Mouse (Mus musculus): ENCODE results near the gene Edrf1. TPM values are rescaled to one million over a fixed set of nuclear protein-coding genes. Genes with fewer than 3 reads are reported as not detected.

Edrf1 gene
- polyA plus RNA-seq, 1 experiment = 12.0 TPM

DNA sequence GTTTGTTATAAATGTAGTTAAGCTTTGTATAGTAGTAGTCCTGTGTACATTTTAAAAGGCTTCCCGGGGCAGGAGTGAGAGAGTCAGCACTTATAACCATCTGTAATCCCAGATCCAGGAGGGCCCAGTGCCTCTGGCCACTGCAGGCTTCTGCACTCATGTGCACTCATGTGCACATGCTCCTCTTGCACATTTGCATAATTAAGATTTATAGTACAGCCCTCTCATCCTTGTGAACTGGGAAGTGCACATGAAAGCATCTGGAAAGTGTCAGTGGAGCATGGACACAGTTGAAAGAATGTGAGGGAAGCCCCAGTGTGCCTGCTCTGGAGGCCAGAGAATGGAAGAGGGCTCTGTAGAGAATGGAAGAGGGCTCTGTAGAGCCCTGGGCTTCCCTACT lies 25.1 kb downstream of the Edrf1 start:
- no peaks in the 10 kb centered on the region for H3K27me3 ChIP-seq (ENCODE audit: control insufficient read depth, insufficient read depth, low read length)
- H3K4me1 ChIP-seq (ENCODE audit: control insufficient read depth, insufficient read depth, low read length) = no peaks in the 10 kb centered on the region
- TF ChIP-seq CTCF (IDR thresholded peaks at IDR 0.05; ENCODE audit: control insufficient read depth, insufficient read depth, insufficient replicate concordance, low read depth, low read length) = no peak
- TF ChIP-seq POLR2A (IDR thresholded peaks at IDR 0.05; ENCODE audit: control insufficient read depth, low read depth, low read length) = no peak
- H3K4me3 ChIP-seq (ENCODE audit: control insufficient read depth, low read depth, low read length) = no peak overlapping the region
- H3K27ac ChIP-seq (ENCODE audit: control insufficient read depth, insufficient read depth, low read depth, low read length) = no peak overlapping the region
- H3K36me3 ChIP-seq (ENCODE audit: control insufficient read depth, insufficient read depth, low read length) = no peaks in the 10 kb centered on the region; the same call in none of the 2 replicates

DNA sequence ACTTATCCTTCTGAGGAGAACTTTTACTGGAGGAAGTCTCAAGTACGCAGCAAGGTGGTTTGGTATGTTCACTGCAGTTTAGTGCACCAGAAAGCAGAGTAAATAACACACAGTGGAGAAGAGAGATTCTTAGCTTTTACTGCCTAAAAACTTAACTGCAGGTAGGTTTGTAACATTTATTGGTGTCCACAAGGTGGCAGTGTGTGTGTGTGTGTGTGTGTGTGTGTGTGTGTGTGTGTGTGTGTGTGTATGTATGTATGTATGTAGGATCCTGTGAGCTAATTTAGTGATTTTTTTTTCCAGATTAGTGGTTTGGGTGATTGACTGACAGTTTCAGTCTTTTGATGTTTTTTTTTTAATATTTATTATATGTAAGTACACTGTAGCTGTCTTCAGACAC lies 31.7 kb downstream of the Edrf1 start:
- no peak overlapping the region for H3K4me3 ChIP-seq (ENCODE audit: control insufficient read depth, low read depth, low read length)
- no peaks in the 10 kb centered on the region; the same call in none of the 2 replicates for H3K36me3 ChIP-seq (ENCODE audit: control insufficient read depth, insufficient read depth, low read length)
- no peaks in the 10 kb centered on the region for H3K4me1 ChIP-seq (ENCODE audit: control insufficient read depth, insufficient read depth, low read length)
- no peaks in the 10 kb centered on the region for H3K27me3 ChIP-seq (ENCODE audit: control insufficient read depth, insufficient read depth, low read length)
- no peak overlapping the region for H3K27ac ChIP-seq (ENCODE audit: control insufficient read depth, insufficient read depth, low read depth, low read length)
- TF ChIP-seq POLR2A (IDR thresholded peaks at IDR 0.05; ENCODE audit: control insufficient read depth, low read depth, low read length) = no peak
- TF ChIP-seq CTCF (IDR thresholded peaks at IDR 0.05; ENCODE audit: control insufficient read depth, insufficient read depth, insufficient replicate concordance, low read depth, low read length) = no peak

DNA sequence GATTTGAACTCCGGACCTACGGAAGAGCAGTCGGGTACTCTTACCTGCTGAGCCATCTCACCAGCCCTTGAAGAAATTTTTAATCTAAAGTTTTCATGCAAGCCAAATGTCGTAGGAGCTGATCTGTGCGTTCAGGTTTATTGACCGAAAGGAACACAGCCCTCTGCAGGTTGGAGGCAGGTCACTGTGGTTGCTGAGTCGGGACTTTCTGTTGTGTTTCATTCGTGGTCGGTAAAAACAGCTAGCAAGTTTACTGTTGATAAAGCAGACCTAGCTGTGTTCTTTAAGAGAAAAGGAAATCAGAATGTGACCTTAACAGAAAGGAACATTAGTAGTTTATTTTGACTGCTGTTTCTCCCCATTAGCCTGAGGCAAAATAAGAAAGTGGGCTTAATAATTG lies 32.6 kb downstream of the Edrf1 start:
- Histone ChIP-seq H3K27me3 (ENCODE audit: control insufficient read depth, insufficient read depth, low read length) (no peaks in the 10 kb centered on the region), H3K4me3 (ENCODE audit: control insufficient read depth, low read depth, low read length) (no peak overlapping the region), H3K4me1 (ENCODE audit: control insufficient read depth, insufficient read depth, low read length) (no peaks in the 10 kb centered on the region), H3K36me3 (ENCODE audit: control insufficient read depth, insufficient read depth, low read length) (no peaks in the 10 kb centered on the region; the same call in none of the 2 replicates), H3K27ac (ENCODE audit: control insufficient read depth, insufficient read depth, low read depth, low read length) (no peak overlapping the region)
- no peak for TF ChIP-seq POLR2A (IDR thresholded peaks at IDR 0.05; ENCODE audit: control insufficient read depth, low read depth, low read length)
- no peak for TF ChIP-seq CTCF (IDR thresholded peaks at IDR 0.05; ENCODE audit: control insufficient read depth, insufficient read depth, insufficient replicate concordance, low read depth, low read length)

DNA sequence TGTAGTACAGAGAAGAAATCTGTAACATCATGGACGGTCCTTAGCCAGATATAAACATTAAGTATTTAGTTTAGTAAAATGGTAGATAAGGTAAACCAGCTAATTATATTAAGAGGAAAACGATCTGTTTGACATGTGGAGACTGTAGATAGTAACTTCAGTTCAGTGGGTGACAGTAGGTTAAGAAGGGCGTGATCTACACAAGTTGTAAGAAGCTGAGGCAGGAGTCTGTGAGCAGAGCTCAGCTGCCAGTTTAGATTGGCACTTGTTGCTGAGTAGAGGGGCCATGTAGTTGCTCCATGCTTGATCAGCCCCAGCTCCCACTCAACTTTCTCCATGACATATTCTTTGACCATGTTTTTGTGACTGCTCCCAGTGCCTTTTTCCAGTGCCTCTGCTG lies 33.5 kb downstream of the Edrf1 start:
- H3K27me3 ChIP-seq (ENCODE audit: control insufficient read depth, insufficient read depth, low read length) = no peaks in the 10 kb centered on the region
- no peaks in the 10 kb centered on the region for H3K4me1 ChIP-seq (ENCODE audit: control insufficient read depth, insufficient read depth, low read length)
- H3K27ac ChIP-seq (ENCODE audit: control insufficient read depth, insufficient read depth, low read depth, low read length) = no peak overlapping the region
- TF ChIP-seq CTCF (IDR thresholded peaks at IDR 0.05; ENCODE audit: control insufficient read depth, insufficient read depth, insufficient replicate concordance, low read depth, low read length) (no peak), POLR2A (IDR thresholded peaks at IDR 0.05; ENCODE audit: control insufficient read depth, low read depth, low read length) (no peak)
- H3K36me3 ChIP-seq (ENCODE audit: control insufficient read depth, insufficient read depth, low read length) = no peaks in the 10 kb centered on the region; the same call in none of the 2 replicates
- no peak overlapping the region for H3K4me3 ChIP-seq (ENCODE audit: control insufficient read depth, low read depth, low read length)

DNA sequence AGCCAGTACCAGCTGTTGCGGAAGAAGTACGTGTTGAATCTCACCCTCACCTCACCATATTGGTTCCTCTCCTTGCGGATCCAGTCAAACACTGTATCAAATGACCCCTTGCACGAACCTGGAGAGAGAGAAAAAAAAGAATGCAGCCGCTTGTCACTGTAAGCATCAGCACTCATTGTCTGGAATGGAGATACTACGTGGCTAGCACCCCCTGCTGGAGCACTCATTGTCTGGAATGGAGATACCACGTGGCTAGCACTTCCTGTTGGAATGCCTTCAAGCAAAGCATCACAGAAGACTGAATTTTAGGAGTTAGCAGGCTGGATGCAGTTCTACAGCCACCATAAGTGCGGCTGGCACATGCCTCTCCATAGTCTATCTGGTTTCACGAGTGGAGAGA lies 38.7 kb downstream of the Edrf1 start:
- TF ChIP-seq POLR2A (IDR thresholded peaks at IDR 0.05; ENCODE audit: control insufficient read depth, low read depth, low read length) (no peak), CTCF (IDR thresholded peaks at IDR 0.05; ENCODE audit: control insufficient read depth, insufficient read depth, insufficient replicate concordance, low read depth, low read length) (no peak)
- H3K36me3 ChIP-seq (ENCODE audit: control insufficient read depth, insufficient read depth, low read length) = no peaks in the 10 kb centered on the region; the same call in 1 of the 2 replicates
- no peak overlapping the region for H3K4me3 ChIP-seq (ENCODE audit: control insufficient read depth, low read depth, low read length)
- H3K27ac ChIP-seq (ENCODE audit: control insufficient read depth, insufficient read depth, low read depth, low read length) = no peak overlapping the region
- no peaks in the 10 kb centered on the region for H3K4me1 ChIP-seq (ENCODE audit: control insufficient read depth, insufficient read depth, low read length)
- H3K27me3 ChIP-seq (ENCODE audit: control insufficient read depth, insufficient read depth, low read length) = no peaks in the 10 kb centered on the region

DNA sequence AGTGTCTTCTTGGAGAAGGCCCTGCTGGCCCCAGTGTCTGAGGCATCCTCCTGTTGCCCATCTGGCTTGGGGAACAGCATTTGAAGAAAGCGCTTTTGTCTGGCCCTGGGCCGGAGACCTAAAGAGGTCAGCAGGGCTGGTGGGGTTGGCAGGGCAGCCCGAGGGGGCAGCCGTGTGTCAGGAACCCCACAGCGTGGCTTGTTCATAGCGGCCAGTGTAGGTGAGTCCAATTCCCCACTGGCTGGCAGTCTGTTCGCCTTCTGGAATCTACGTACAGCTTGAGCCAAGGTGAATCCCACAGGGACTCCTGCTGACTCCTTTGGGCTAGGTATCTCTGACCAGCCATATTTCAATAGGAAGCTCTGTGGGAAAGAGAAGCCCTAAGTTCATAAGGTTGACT lies 41.4 kb downstream of the Edrf1 start:
- H3K4me3 ChIP-seq (ENCODE audit: control insufficient read depth, low read depth, low read length) = no peak overlapping the region
- no peak overlapping the region for H3K27ac ChIP-seq (ENCODE audit: control insufficient read depth, insufficient read depth, low read depth, low read length)
- TF ChIP-seq CTCF (IDR thresholded peaks at IDR 0.05; ENCODE audit: control insufficient read depth, insufficient read depth, insufficient replicate concordance, low read depth, low read length) = no peak
- TF ChIP-seq POLR2A (IDR thresholded peaks at IDR 0.05; ENCODE audit: control insufficient read depth, low read depth, low read length) = no peak
- H3K27me3 ChIP-seq (ENCODE audit: control insufficient read depth, insufficient read depth, low read length) = no peaks in the 10 kb centered on the region
- no peaks in the 10 kb centered on the region for H3K4me1 ChIP-seq (ENCODE audit: control insufficient read depth, insufficient read depth, low read length)
- H3K36me3 ChIP-seq (ENCODE audit: control insufficient read depth, insufficient read depth, low read length) = no peaks in the 10 kb centered on the region

DNA sequence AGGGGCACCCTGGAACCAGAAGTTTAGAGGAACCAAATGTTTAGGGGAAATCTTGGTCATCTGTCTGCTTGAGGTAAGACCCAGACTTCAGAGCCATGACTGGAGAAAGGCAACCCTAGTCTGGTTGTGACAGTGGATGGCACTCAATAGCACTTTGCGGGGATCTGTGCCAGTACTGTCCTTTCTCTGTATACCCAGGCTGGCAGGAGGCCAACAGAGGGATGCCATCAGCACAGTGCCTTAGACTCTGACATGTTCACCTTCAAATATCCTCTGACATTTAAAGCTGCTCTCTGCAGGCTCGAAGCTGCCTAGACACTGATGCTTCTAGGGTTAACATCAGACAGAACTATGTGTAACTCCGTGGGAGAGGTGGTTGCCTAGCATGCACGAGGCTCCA lies 42.1 kb downstream of the Edrf1 start:
- Histone ChIP-seq H3K4me1 (ENCODE audit: control insufficient read depth, insufficient read depth, low read length) (no peaks in the 10 kb centered on the region), H3K27me3 (ENCODE audit: control insufficient read depth, insufficient read depth, low read length) (no peaks in the 10 kb centered on the region), H3K27ac (ENCODE audit: control insufficient read depth, insufficient read depth, low read depth, low read length) (no peak overlapping the region), H3K4me3 (ENCODE audit: control insufficient read depth, low read depth, low read length) (no peak overlapping the region), H3K36me3 (ENCODE audit: control insufficient read depth, insufficient read depth, low read length) (no peaks in the 10 kb centered on the region)
- TF ChIP-seq POLR2A (IDR thresholded peaks at IDR 0.05; ENCODE audit: control insufficient read depth, low read depth, low read length) (no peak), CTCF (IDR thresholded peaks at IDR 0.05; ENCODE audit: control insufficient read depth, insufficient read depth, insufficient replicate concordance, low read depth, low read length) (no peak)

DNA sequence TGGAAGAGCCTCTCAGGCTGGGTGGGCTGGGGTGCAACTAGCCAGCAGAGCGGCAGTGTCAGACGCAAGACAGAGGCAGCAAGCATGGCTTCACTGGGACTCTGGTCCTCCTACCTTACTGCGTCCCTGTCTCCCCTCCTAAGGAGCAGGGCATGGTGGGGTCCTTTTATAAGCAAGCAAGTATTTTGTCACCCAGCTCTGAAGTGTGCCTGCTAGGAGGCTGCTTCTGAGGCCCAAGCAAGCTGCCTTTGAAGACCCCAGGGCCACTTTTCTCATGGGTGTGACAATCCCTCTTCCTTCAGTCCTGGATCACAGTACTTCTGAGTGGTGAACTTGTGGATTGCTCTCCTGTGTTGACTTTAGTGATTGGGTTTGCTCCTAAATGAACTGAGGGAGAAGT lies 42.6 kb downstream of the Edrf1 start, which contains the start of gene Mmp21:
Gene Mmp21, minus strand, starts transcription at position 101 of the 400 bp plus-strand sequence.
- Histone ChIP-seq H3K4me3 (ENCODE audit: control insufficient read depth, low read depth, low read length) (no peak within 1 kb of the TSS), H3K27ac (ENCODE audit: control insufficient read depth, insufficient read depth, low read depth, low read length) (no peak within 1 kb of the TSS), H3K27me3 (ENCODE audit: control insufficient read depth, insufficient read depth, low read length) (no peaks in the 10 kb centered on the region), H3K4me1 (ENCODE audit: control insufficient read depth, insufficient read depth, low read length) (no peaks in the 10 kb centered on the region), H3K36me3 (ENCODE audit: control insufficient read depth, insufficient read depth, low read length) (no peaks in the 10 kb centered on the region)
- no peak for TF ChIP-seq POLR2A (IDR thresholded peaks at IDR 0.05; ENCODE audit: control insufficient read depth, low read depth, low read length)
- no peak for TF ChIP-seq CTCF (IDR thresholded peaks at IDR 0.05; ENCODE audit: control insufficient read depth, insufficient read depth, insufficient replicate concordance, low read depth, low read length)
